8 mouse cellular contexts compared by ENCODE assay signal in the genomic region with DNA sequence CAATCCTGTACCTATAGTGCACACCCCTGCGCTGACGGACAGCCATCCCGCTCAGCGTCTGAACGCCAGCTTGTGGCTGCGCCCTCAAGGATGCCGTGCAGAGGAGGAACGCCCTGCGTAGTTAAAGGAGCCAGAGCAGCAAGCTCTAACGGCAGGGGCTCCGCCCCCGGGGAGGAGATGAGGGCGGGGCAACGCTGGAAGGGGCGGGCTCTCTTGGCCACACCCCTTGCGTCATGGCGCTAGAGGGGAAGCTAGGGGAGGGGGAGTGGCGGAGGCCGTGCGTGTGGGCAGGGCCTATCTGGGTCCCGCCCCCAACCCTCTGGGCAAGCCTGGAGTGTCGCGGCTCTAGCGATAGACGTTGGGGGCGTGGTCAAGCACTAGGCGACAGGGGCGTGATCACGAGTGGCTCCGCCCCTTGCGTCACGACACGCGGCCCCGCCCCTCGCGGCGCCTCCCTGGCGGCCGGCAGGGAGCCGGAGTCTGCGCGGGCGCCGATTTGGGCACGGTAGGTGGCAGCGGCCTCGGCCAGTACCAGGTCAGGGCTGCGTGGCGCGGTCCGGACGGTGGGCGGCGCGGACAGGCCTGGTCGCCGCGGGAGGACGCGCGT. TPM values are rescaled to one million over a fixed set of nuclear protein-coding genes. Genes with fewer than 3 reads are reported as not detected.
DNase-seq lines count a peak whose midpoint lies in the region; ATAC-seq lines count a peak whose summit lies in the region.

Gene Tpst2, plus strand, starts transcription at position 425 of the 607 bp plus-strand sequence.

- no peaks in the 10 kb centered on the region for H3K27me3 ChIP-seq in hindbrain, embryonic 16.5 days (replicated peaks; ENCODE audit: control insufficient read depth, insufficient read depth, low read length)

- peaks cover 41% of the 10 kb centered on the region for H3K79me2 ChIP-seq in macrophage (ENCODE audit: inconsistent target)

- H3K36me3 ChIP-seq in hindbrain, embryonic 16.5 days (ENCODE audit: control insufficient read depth, insufficient read depth, low read length) = no peaks in the 10 kb centered on the region
- no peaks in the 10 kb centered on the region for H3K36me3 ChIP-seq in macrophage (ENCODE audit: inconsistent target)

- H3K27ac ChIP-seq in hindbrain, embryonic 16.5 days (ENCODE audit: low read depth, low read length) = peak within 1 kb of the TSS; percentile 83
- H3K27ac ChIP-seq in macrophage = peak within 1 kb of the TSS; percentile 94

- DNase-seq in WW6 (ENCODE audit: low read depth, low spot score) = peak; percentile 95
- peak; percentile 99 for DNase-seq in cerebellum, postnatal 4 days (ENCODE audit: low spot score in 2 of 2)
- DNase-seq in gastrocnemius, adult 18-20 months (ENCODE audit: low spot score) = peak; percentile 100
- peak; percentile 100 for DNase-seq in left cerebral cortex, adult 18-20 months (ENCODE audit: low spot score in 2 of 2)
- peak; percentile 100 for DNase-seq in right cerebral cortex, adult 18-20 months
- peak; percentile 98 for DNase-seq in urinary bladder, postnatal 10 days (ENCODE audit: low spot score)

- no peaks in the 10 kb centered on the region for H3K9me3 ChIP-seq in hindbrain, embryonic 16.5 days (ENCODE audit: control insufficient read depth, low read length)

- peak; percentile 93 for ATAC-seq in hindbrain, embryonic 16.5 days

- 0% methylated on average over 36 of the region's 62 CpGs for WGBS in hindbrain, embryonic 16.5 days
- WGBS in macrophage (ENCODE audit: missing documents) = 0% methylated on average over 62 of the region's 62 CpGs

- H3K4me2 ChIP-seq in hindbrain, embryonic 16.5 days (ENCODE audit: low read length) = peak within 1 kb of the TSS; percentile 73

- H3K4me1 ChIP-seq in hindbrain, embryonic 16.5 days (ENCODE audit: control insufficient read depth, insufficient read depth, low read depth, low read length) = peaks cover 16% of the 10 kb centered on the region

- H3K4me3 ChIP-seq in hindbrain, embryonic 16.5 days (ENCODE audit: low read length) = peak within 1 kb of the TSS; percentile 78
- peak within 1 kb of the TSS; percentile 79 for H3K4me3 ChIP-seq in macrophage (ENCODE audit: inconsistent target)

- peak within 1 kb of the TSS; percentile 81 for H3K9ac ChIP-seq in hindbrain, embryonic 16.5 days (ENCODE audit: low read depth, low read length)

RNA-seq across cellular contexts. Expression of gene Tpst2, which starts in this region (rescaled TPM):
- 10 to 100 TPM; 16.0 to 22.4 TPM for total RNA-seq in gastrocnemius, adult 18-20 months (2021)
- 35.6 and 35.9 TPM in 2 replicates for polyA plus RNA-seq in hindbrain, embryonic 16.5 days (2015; fragmentation: Nextera tagmentation; extraction: Ambion mirVana)
- 10 to 100 TPM; 29.6 to 39.3 TPM for total RNA-seq in left cerebral cortex, adult 18-20 months (2021)
- 10 to 100 TPM; 21.9 to 89.9 (median 52.8) TPM for total RNA-seq in macrophage (2018; cell fraction: chromatin; rRNA removed)
- 10 to 100 TPM; 35.5 to 61.8 (median 45.7) TPM for total RNA-seq in macrophage (2018; cell fraction: cytosol; rRNA removed)
- total RNA-seq in macrophage (2018; cell fraction: nucleus; rRNA removed) = 10 to 100 TPM; 38.0 to 87.9 (median 57.7) TPM
- polyA plus RNA-seq in macrophage (2018) = 51.3 to 89.5 TPM (median 52.2 TPM) in 3 replicates

Comparison
In these comparisons a context has a peak if more than half of its experiments do, and no peak if none do; other contexts are left out.
1. Peak in every context shown above with its lines: DNase-seq, ATAC-seq, H3K4me3 ChIP-seq and H3K27ac ChIP-seq.